ENCODE assay signal across 27 mouse cellular contexts in genomic region chr14:29796396-29796795, GRCm38 (mm10).
"Had no signal": no experiment of that assay in that cellular context is flagged by ENCODE, and none has a peak within 500 bp of the region (broad histone marks: within the 10 kb centered on the region; RNA-seq: fewer than 3 reads in every experiment).

No protein-coding gene starts in this region.

- H3K4me1 ChIP-seq: heart, embryonic 12.5 days; intestine, embryonic 15.5 days; kidney, embryonic 15.5 days; limb, embryonic 13.5 days; limb, embryonic 15.5 days; liver, embryonic 12.5 days had no signal

- H3K36me3 ChIP-seq: heart, embryonic 10.5 days; heart, embryonic 12.5 days; hindbrain, embryonic 10.5 days; hindbrain, embryonic 12.5 days; intestine, embryonic 15.5 days; kidney, embryonic 15.5 days; limb, embryonic 13.5 days; limb, embryonic 15.5 days; liver, embryonic 12.5 days had no signal

- ATAC-seq: hindbrain, embryonic 16.5 days; inflammation-experienced regulatory T-cells, adult 6 months; intestine, embryonic 15.5 days; liver, embryonic 12.5 days had no signal

- H3K9me3 ChIP-seq: heart, embryonic 10.5 days; heart, embryonic 12.5 days; hindbrain, embryonic 10.5 days; hindbrain, embryonic 12.5 days; intestine, embryonic 15.5 days; kidney, embryonic 15.5 days; limb, embryonic 13.5 days; limb, embryonic 15.5 days; liver, embryonic 12.5 days had no signal

- H3K9ac ChIP-seq: heart, embryonic 12.5 days; hindbrain, embryonic 12.5 days; hindbrain, embryonic 14.5 days; intestine, embryonic 15.5 days; kidney, embryonic 15.5 days; limb, embryonic 13.5 days; limb, embryonic 15.5 days; liver, embryonic 12.5 days; liver, embryonic 14.5 days had no signal

- H3K4me2 ChIP-seq: heart, embryonic 12.5 days; hindbrain, embryonic 12.5 days; hindbrain, embryonic 14.5 days; intestine, embryonic 15.5 days; kidney, embryonic 15.5 days; limb, embryonic 13.5 days; limb, embryonic 15.5 days; liver, embryonic 12.5 days had no signal

- H3K4me3 ChIP-seq: gastrocnemius, adult 2 months; heart, embryonic 10.5 days; heart, embryonic 12.5 days; hindbrain, embryonic 10.5 days; hindbrain, embryonic 12.5 days; intestine, embryonic 15.5 days; kidney, embryonic 15.5 days; layer of hippocampus, adult 2 months; limb, embryonic 13.5 days; limb, embryonic 15.5 days; liver, embryonic 12.5 days had no signal

- DNase-seq: gastrocnemius, adult 2 months; gastrocnemius, postnatal 10 days; gastrocnemius, postnatal 25 days; heart, postnatal 10 days; heart, postnatal 4 days; kidney, adult 11 months; kidney, adult 2 months; kidney, adult 9 months; kidney, postnatal 14 days; kidney, postnatal 4 days; layer of hippocampus, postnatal 36 days; left cerebral cortex, postnatal 4 days had no signal

- H3K27ac ChIP-seq: gastrocnemius, adult 2 months; heart, embryonic 10.5 days; hindbrain, embryonic 10.5 days; hindbrain, embryonic 12.5 days; hindbrain, embryonic 14.5 days; intestine, embryonic 15.5 days; kidney, embryonic 15.5 days; kidney, postnatal 0 days; layer of hippocampus, adult 2 months; limb, embryonic 13.5 days; limb, embryonic 15.5 days; liver, embryonic 12.5 days; liver, embryonic 14.5 days had no signal

- H3K27me3 ChIP-seq: hindbrain, embryonic 12.5 days; intestine, embryonic 15.5 days; kidney, embryonic 15.5 days; limb, embryonic 13.5 days; limb, embryonic 15.5 days; liver, embryonic 12.5 days had no signal
